Comparison of ENCODE assay signal across 8 mouse cellular contexts in genomic region chr16:35939690-35940089, GRCm38 (mm10). TPM values are rescaled to one million over a fixed set of nuclear protein-coding genes. Genes with fewer than 3 reads are reported as not detected.
DNase-seq lines count a peak whose midpoint lies in the region; ATAC-seq and TF ChIP-seq lines count a peak whose summit lies in the region.

No protein-coding gene starts in this region.

- DNase-seq in B cell, adult 2 months, result peak; percentile 89 to 92
- peak; percentile 85 for DNase-seq in heart, embryonic 10.5 days (ENCODE audit: low spot score)
- DNase-seq in limb, embryonic 14.5 days (ENCODE audit: low spot score), result peak; percentile 64
- DNase-seq in spleen, postnatal 14 days (ENCODE audit: low spot score in 2 of 2), result peak; percentile 76 to 83

- WGBS in heart, embryonic 10.5 days, result 11% methylated on average over 9 of the region's 9 CpGs
- 17% methylated on average over 9 of the region's 9 CpGs for WGBS in kidney, embryonic 14.5 days
- 17% methylated on average over 9 of the region's 9 CpGs for WGBS in limb, embryonic 14.5 days
- WGBS in midbrain, embryonic 16.5 days, result 18% methylated on average over 9 of the region's 9 CpGs

- H3K4me1 ChIP-seq in bone marrow macrophage, adult 2 months (ENCODE audit: control insufficient read depth, insufficient read depth, low read length), result peaks cover 21% of the 10 kb centered on the region
- no peaks in the 10 kb centered on the region; the same call in 1 of the 2 replicates for H3K4me1 ChIP-seq in embryonic fibroblast, embryonic 13.5 days (ENCODE audit: control insufficient read depth, insufficient read depth, low read length)
- peaks cover 5% of the 10 kb centered on the region; the same call in 1 of the 2 replicates for H3K4me1 ChIP-seq in heart, embryonic 10.5 days
- H3K4me1 ChIP-seq in kidney, embryonic 14.5 days (ENCODE audit: control insufficient read depth, insufficient read depth, low read length), result no peaks in the 10 kb centered on the region
- H3K4me1 ChIP-seq in limb, embryonic 14.5 days (ENCODE audit: control insufficient read depth, insufficient read depth, low read length), result peaks cover 6% of the 10 kb centered on the region; the same call in 1 of the 2 replicates
- peaks cover 5% of the 10 kb centered on the region; the same call in 1 of the 2 replicates for H3K4me1 ChIP-seq in midbrain, embryonic 16.5 days (ENCODE audit: control insufficient read depth, insufficient read depth, low read length)

- no peak overlapping the region for H3K9ac ChIP-seq in kidney, embryonic 14.5 days (ENCODE audit: low read depth, low read length)
- H3K9ac ChIP-seq in limb, embryonic 14.5 days (ENCODE audit: low read depth, low read length, severe bottlenecking), result no peak overlapping the region
- no peak overlapping the region for H3K9ac ChIP-seq in midbrain, embryonic 16.5 days (ENCODE audit: low read depth, low read length)

- H3K4me3 ChIP-seq in bone marrow macrophage, adult 2 months (ENCODE audit: insufficient read depth, low read length), result peak overlapping the region; percentile 88
- H3K4me3 ChIP-seq in embryonic fibroblast, embryonic 13.5 days (ENCODE audit: insufficient read depth, low read length), result peak overlapping the region; percentile 79; the same call in 1 of the 2 replicates
- peak overlapping the region; percentile 78 for H3K4me3 ChIP-seq in heart, embryonic 10.5 days
- H3K4me3 ChIP-seq in kidney, embryonic 14.5 days (ENCODE audit: low read length), result peak overlapping the region; percentile 58
- H3K4me3 ChIP-seq in limb, embryonic 14.5 days (replicated peaks; ENCODE audit: low read length), result peak overlapping the region; percentile 54
- H3K4me3 ChIP-seq in midbrain, embryonic 16.5 days (ENCODE audit: low read depth, low read length), result no peak overlapping the region

- peak overlapping the region; percentile 81 for H3K27ac ChIP-seq in bone marrow macrophage, adult 2 months (ENCODE audit: insufficient read depth, low read depth, low read length)
- H3K27ac ChIP-seq in embryonic fibroblast, embryonic 13.5 days (ENCODE audit: insufficient read depth, low read length), result peak overlapping the region; percentile 55; the same call in 1 of the 2 replicates
- H3K27ac ChIP-seq in heart, embryonic 10.5 days, result no peak overlapping the region
- no peak overlapping the region for H3K27ac ChIP-seq in kidney, embryonic 14.5 days (ENCODE audit: low read depth, low read length)
- no peak overlapping the region for H3K27ac ChIP-seq in limb, embryonic 14.5 days (replicated peaks; ENCODE audit: low read depth, low read length)
- H3K27ac ChIP-seq in midbrain, embryonic 16.5 days (ENCODE audit: low read length), result no peak overlapping the region

- 0 out of 2 replicates have a peak, but pooled peaks cover 3% of the 10 kb centered on the region for H3K36me3 ChIP-seq in heart, embryonic 10.5 days
- no peaks in the 10 kb centered on the region for H3K36me3 ChIP-seq in kidney, embryonic 14.5 days (ENCODE audit: control insufficient read depth, insufficient read depth, low read length)
- H3K36me3 ChIP-seq in limb, embryonic 14.5 days (ENCODE audit: control insufficient read depth, insufficient read depth, low read length), result no peaks in the 10 kb centered on the region
- no peaks in the 10 kb centered on the region for H3K36me3 ChIP-seq in midbrain, embryonic 16.5 days (ENCODE audit: control insufficient read depth, insufficient read depth, low read length)

- 0 out of 2 replicates have a peak, but pooled peaks cover 13% of the 10 kb centered on the region for H3K27me3 ChIP-seq in heart, embryonic 10.5 days (ENCODE audit: insufficient read depth, poor library complexity, severe bottlenecking)
- no peaks in the 10 kb centered on the region for H3K27me3 ChIP-seq in kidney, embryonic 14.5 days (ENCODE audit: control insufficient read depth, insufficient read depth, low read length)
- H3K27me3 ChIP-seq in limb, embryonic 14.5 days (ENCODE audit: control insufficient read depth, insufficient read depth, low read length), result no peaks in the 10 kb centered on the region
- H3K27me3 ChIP-seq in midbrain, embryonic 16.5 days (ENCODE audit: control insufficient read depth, insufficient read depth, low read depth, low read length), result peaks cover 16% of the 10 kb centered on the region

- H3K4me2 ChIP-seq in kidney, embryonic 14.5 days (replicated peaks; ENCODE audit: low read depth, low read length), result peak overlapping the region; percentile 86
- H3K4me2 ChIP-seq in limb, embryonic 14.5 days (replicated peaks; ENCODE audit: low read depth, low read length, severe bottlenecking), result peak overlapping the region; percentile 78
- H3K4me2 ChIP-seq in midbrain, embryonic 16.5 days (ENCODE audit: low read length), result peak overlapping the region; percentile 84

- TF ChIP-seq POLR2A in bone marrow macrophage, adult 2 months (IDR thresholded peaks at IDR 0.05; ENCODE audit: borderline replicate concordance, low read depth, low read length), result peak; percentile 83; the same call in 1 of the 2 replicates
- peak; percentile 84 for TF ChIP-seq POLR2A in embryonic fibroblast, embryonic 13.5 days (IDR thresholded peaks at IDR 0.05; ENCODE audit: low read depth, low read length)
- TF ChIP-seq POLR2A in limb, embryonic 14.5 days (IDR thresholded peaks at IDR 0.05; ENCODE audit: borderline replicate concordance, extremely low read depth, insufficient read depth, insufficient read length), result no peak

- TF ChIP-seq CTCF in bone marrow macrophage, adult 2 months (IDR thresholded peaks at IDR 0.05; ENCODE audit: low read depth, low read length), result peak; percentile 23; the same call in 1 of the 2 replicates
- TF ChIP-seq CTCF in embryonic fibroblast, embryonic 13.5 days (IDR thresholded peaks at IDR 0.05; ENCODE audit: borderline replicate concordance, insufficient read depth, low read length), result 0 out of 2 replicates have a peak, but pooled peaks have one; percentile 10

- ATAC-seq in kidney, embryonic 14.5 days (ENCODE audit: low FRiP score, low TSS enrichment), result peak; percentile 58; the same call in 1 of the 2 replicates
- 0 out of 2 replicates have a peak, but pooled peaks have one; percentile 47 for ATAC-seq in limb, embryonic 14.5 days (ENCODE audit: low FRiP score, low read depth)
- ATAC-seq in midbrain, embryonic 16.5 days, result no peak

- no peaks in the 10 kb centered on the region for H3K9me3 ChIP-seq in heart, embryonic 10.5 days
- no peaks in the 10 kb centered on the region for H3K9me3 ChIP-seq in kidney, embryonic 14.5 days (ENCODE audit: control insufficient read depth, low read length)
- no peaks in the 10 kb centered on the region for H3K9me3 ChIP-seq in limb, embryonic 14.5 days (ENCODE audit: control insufficient read depth, low read length)
- H3K9me3 ChIP-seq in midbrain, embryonic 16.5 days (replicated peaks; ENCODE audit: control insufficient read depth, low read length, poor library complexity, severe bottlenecking), result no peaks in the 10 kb centered on the region

RNA-seq across cellular contexts. Expression of gene Dtx3l, which starts 0.7 kb away (rescaled TPM):
- 63.1 and 64.2 TPM in 2 replicates for polyA plus RNA-seq in bone marrow macrophage, adult 2 months (2012; ENCODE audit: insufficient read depth, insufficient read length, missing spikeins)
- polyA plus RNA-seq in embryonic fibroblast, embryonic 13.5 days (2011; ENCODE audit: insufficient read length, low read depth, missing spikeins), result 10.2 and 12.9 TPM in 2 replicates
- 2.0 and 2.9 TPM in 2 replicates for polyA plus RNA-seq in heart, embryonic 10.5 days (2016; fragmentation: Nextera tagmentation; extraction: Ambion mirVana)
- polyA plus RNA-seq in kidney, embryonic 14.5 days (2014; fragmentation: Nextera tagmentation; extraction: Ambion mirVana), result 1.7 and 3.2 TPM in 2 replicates
- polyA plus RNA-seq in limb, embryonic 14.5 days (2012; rRNA removed), result 1.8 and 2.0 TPM in 2 replicates
- polyA plus RNA-seq in limb, embryonic 14.5 days (2014; fragmentation: Nextera tagmentation; extraction: Ambion mirVana), result 3.2 and 3.5 TPM in 2 replicates
- 1.3 and 1.4 TPM in 2 replicates for polyA plus RNA-seq in midbrain, embryonic 16.5 days (2015; fragmentation: Nextera tagmentation; extraction: Ambion mirVana)

RNA-seq across cellular contexts. Expression of gene Parp9, which starts 1.4 kb away (rescaled TPM):
- polyA plus RNA-seq in bone marrow macrophage, adult 2 months (2012; ENCODE audit: insufficient read depth, insufficient read length, missing spikeins), result 72.8 and 78.7 TPM in 2 replicates
- polyA plus RNA-seq in embryonic fibroblast, embryonic 13.5 days (2011; ENCODE audit: insufficient read length, low read depth, missing spikeins), result 19.8 and 26.5 TPM in 2 replicates
- 1.9 and 4.2 TPM in 2 replicates for polyA plus RNA-seq in heart, embryonic 10.5 days (2016; fragmentation: Nextera tagmentation; extraction: Ambion mirVana)
- polyA plus RNA-seq in kidney, embryonic 14.5 days (2014; fragmentation: Nextera tagmentation; extraction: Ambion mirVana), result 1.8 and 3.2 TPM in 2 replicates
- 3.5 and 4.1 TPM in 2 replicates for polyA plus RNA-seq in limb, embryonic 14.5 days (2012; rRNA removed)
- polyA plus RNA-seq in limb, embryonic 14.5 days (2014; fragmentation: Nextera tagmentation; extraction: Ambion mirVana), result 4.3 and 5.3 TPM in 2 replicates
- polyA plus RNA-seq in midbrain, embryonic 16.5 days (2015; fragmentation: Nextera tagmentation; extraction: Ambion mirVana), result 1.8 TPM in 2 replicates

RNA-seq across cellular contexts. Expression of gene Kpna1, which starts 38.9 kb away (rescaled TPM):
- polyA plus RNA-seq in bone marrow macrophage, adult 2 months (2012; ENCODE audit: insufficient read depth, insufficient read length, missing spikeins), result 23.4 and 26.4 TPM in 2 replicates
- polyA plus RNA-seq in embryonic fibroblast, embryonic 13.5 days (2011; ENCODE audit: insufficient read length, low read depth, missing spikeins), result 83.9 and 86.7 TPM in 2 replicates
- polyA plus RNA-seq in heart, embryonic 10.5 days (2016; fragmentation: Nextera tagmentation; extraction: Ambion mirVana), result 51.8 and 60.5 TPM in 2 replicates
- polyA plus RNA-seq in kidney, embryonic 14.5 days (2014; fragmentation: Nextera tagmentation; extraction: Ambion mirVana), result 25.1 and 44.6 TPM in 2 replicates
- polyA plus RNA-seq in limb, embryonic 14.5 days (2012; rRNA removed), result 14.7 and 15.4 TPM in 2 replicates
- polyA plus RNA-seq in limb, embryonic 14.5 days (2014; fragmentation: Nextera tagmentation; extraction: Ambion mirVana), result 38.7 and 39.5 TPM in 2 replicates
- polyA plus RNA-seq in midbrain, embryonic 16.5 days (2015; fragmentation: Nextera tagmentation; extraction: Ambion mirVana), result 85.1 and 91.0 TPM in 2 replicates

Comparison
In these comparisons a context has a peak if more than half of its experiments do, and no peak if none do; other contexts are left out.
1. H3K27ac ChIP-seq: peak in bone marrow macrophage, adult 2 months (single experiment) and embryonic fibroblast, embryonic 13.5 days (single experiment); none in heart, embryonic 10.5 days (single experiment), kidney, embryonic 14.5 days (single experiment), limb, embryonic 14.5 days (single experiment) and midbrain, embryonic 16.5 days (single experiment).
2. Peak in every context shown above with its lines, with median percentiles within 50 percentile points of each other: DNase-seq and H3K4me2 ChIP-seq.